Mouse (Mus musculus): ENCODE results near the gene Prkn. TPM values are rescaled to one million over a fixed set of nuclear protein-coding genes. Genes with fewer than 3 reads are reported as not detected.

Prkn gene
- polyA plus RNA-seq, 1 experiment from 2014 or later: 0.14 TPM

- no peak overlapping the region for H3K4me3 ChIP-seq (ENCODE audit: low read depth, low read length)
- no peak overlapping the region for H3K27ac ChIP-seq (ENCODE audit: low read depth, low read length)
- no peaks in the 10 kb centered on the region for H3K27me3 ChIP-seq (replicated peaks; ENCODE audit: control insufficient read depth, insufficient read depth, low read length)
- no peaks in the 10 kb centered on the region for H3K36me3 ChIP-seq (ENCODE audit: control insufficient read depth, insufficient read depth, low read length)
- H3K9ac ChIP-seq (ENCODE audit: low read depth, low read length): no peak overlapping the region
- DNase-seq (ENCODE audit: low spot score) (no peak), ATAC-seq (replicated peaks; ENCODE audit: low FRiP score) (no peak)
- WGBS: 80% methylated on average over 10 of the region's 10 CpGs
- H3K9me3 ChIP-seq (ENCODE audit: control insufficient read depth, low read length): no peaks in the 10 kb centered on the region
- no peak overlapping the region for H3K4me2 ChIP-seq
- H3K4me1 ChIP-seq (replicated peaks; ENCODE audit: control insufficient read depth, insufficient read depth, low read length): no peaks in the 10 kb centered on the region
These were observed 797.5 kb downstream of the Prkn start for GRCm38 (mm10) chr17:11637642-11638041.

GRCm38 (mm10) chr17:11638451-11638850, 798.3 kb downstream of the Prkn start:
- H3K9me3 ChIP-seq (ENCODE audit: control insufficient read depth, low read length): no peaks in the 10 kb centered on the region
- no peaks in the 10 kb centered on the region for H3K27me3 ChIP-seq (replicated peaks; ENCODE audit: control insufficient read depth, insufficient read depth, low read length)
- no peaks in the 10 kb centered on the region for H3K4me1 ChIP-seq (replicated peaks; ENCODE audit: control insufficient read depth, insufficient read depth, low read length)
- H3K4me3 ChIP-seq (ENCODE audit: low read depth, low read length): no peak overlapping the region
- H3K36me3 ChIP-seq (ENCODE audit: control insufficient read depth, insufficient read depth, low read length): no peaks in the 10 kb centered on the region
- no peak overlapping the region for H3K4me2 ChIP-seq
- ATAC-seq (replicated peaks; ENCODE audit: low FRiP score): no peak
- no peak overlapping the region for H3K27ac ChIP-seq (ENCODE audit: low read depth, low read length)
- no peak overlapping the region for H3K9ac ChIP-seq (ENCODE audit: low read depth, low read length)
- 80% methylated on average over 6 of the region's 6 CpGs for WGBS
- no peak for DNase-seq (ENCODE audit: low spot score)

- whole genome bisulfite sequencing: 80% methylated on average over 5 of the region's 5 CpGs
- Histone ChIP-seq H3K9ac (ENCODE audit: low read depth, low read length) (no peak overlapping the region), H3K4me1 (replicated peaks; ENCODE audit: control insufficient read depth, insufficient read depth, low read length) (no peaks in the 10 kb centered on the region)
These were observed 799.6 kb downstream of the Prkn start for GRCm38 (mm10) chr17:11639786-11640185.

GRCm38 (mm10) chr17:11642328-11642727, 802.1 kb downstream of the Prkn start:
- ATAC-seq (replicated peaks; ENCODE audit: low FRiP score) (no peak), DNase-seq (ENCODE audit: low spot score) (no peak)
- H3K4me2 ChIP-seq: no peak overlapping the region
- H3K4me1 ChIP-seq (replicated peaks; ENCODE audit: control insufficient read depth, insufficient read depth, low read length): no peaks in the 10 kb centered on the region
- WGBS: 73% methylated on average over 1 of the region's 1 CpGs
- no peak overlapping the region for H3K9ac ChIP-seq (ENCODE audit: low read depth, low read length)
- H3K4me3 ChIP-seq (ENCODE audit: low read depth, low read length): no peak overlapping the region
- no peaks in the 10 kb centered on the region for H3K27me3 ChIP-seq (replicated peaks; ENCODE audit: control insufficient read depth, insufficient read depth, low read length)
- no peaks in the 10 kb centered on the region for H3K9me3 ChIP-seq (ENCODE audit: control insufficient read depth, low read length)
- no peak overlapping the region for H3K27ac ChIP-seq (ENCODE audit: low read depth, low read length)
- no peaks in the 10 kb centered on the region for H3K36me3 ChIP-seq (ENCODE audit: control insufficient read depth, insufficient read depth, low read length)

More at GRCm38 (mm10) chr17:11639786-11640185, 799.6 kb downstream of the Prkn start:
- H3K36me3 ChIP-seq (ENCODE audit: control insufficient read depth, insufficient read depth, low read length): no peaks in the 10 kb centered on the region
- H3K4me3 ChIP-seq (ENCODE audit: low read depth, low read length): no peak overlapping the region
- no peaks in the 10 kb centered on the region for H3K27me3 ChIP-seq (replicated peaks; ENCODE audit: control insufficient read depth, insufficient read depth, low read length)
- ATAC-seq (replicated peaks; ENCODE audit: low FRiP score) (no peak), DNase-seq (ENCODE audit: low spot score) (no peak)
- no peaks in the 10 kb centered on the region for H3K9me3 ChIP-seq (ENCODE audit: control insufficient read depth, low read length)
- no peak overlapping the region for H3K4me2 ChIP-seq
- no peak overlapping the region for H3K27ac ChIP-seq (ENCODE audit: low read depth, low read length)

DNA sequence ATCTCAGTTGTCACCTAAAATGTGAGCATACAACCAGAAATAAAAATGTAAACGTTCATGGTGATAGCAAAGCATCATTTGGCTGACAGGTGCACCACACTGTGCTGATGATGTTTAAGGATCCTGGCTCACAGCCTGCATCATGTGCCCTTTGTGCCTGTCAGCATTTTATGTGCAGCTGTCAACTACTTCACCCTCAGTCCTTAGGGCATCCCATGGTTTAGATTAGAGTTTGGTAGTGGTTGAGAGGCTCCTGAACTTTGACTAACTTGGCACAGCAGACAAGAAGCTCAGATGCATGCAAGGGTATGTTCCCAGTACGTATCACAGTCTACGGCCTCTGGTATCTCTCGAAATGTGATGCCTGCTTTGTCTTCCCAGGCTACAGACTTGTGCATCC, 803.8 kb downstream of the Prkn start:
- ATAC-seq (replicated peaks; ENCODE audit: low FRiP score): no peak
- no peak overlapping the region for H3K4me2 ChIP-seq
- no peak for DNase-seq (ENCODE audit: low spot score)
- H3K4me3 ChIP-seq (ENCODE audit: low read depth, low read length): no peak overlapping the region
- no peak overlapping the region for H3K27ac ChIP-seq (ENCODE audit: low read depth, low read length)
- H3K27me3 ChIP-seq (replicated peaks; ENCODE audit: control insufficient read depth, insufficient read depth, low read length): no peaks in the 10 kb centered on the region
- 78% methylated on average over 4 of the region's 4 CpGs for WGBS
- no peaks in the 10 kb centered on the region for H3K4me1 ChIP-seq (replicated peaks; ENCODE audit: control insufficient read depth, insufficient read depth, low read length)
- no peak overlapping the region for H3K9ac ChIP-seq (ENCODE audit: low read depth, low read length)
- no peaks in the 10 kb centered on the region for H3K9me3 ChIP-seq (ENCODE audit: control insufficient read depth, low read length)
- no peaks in the 10 kb centered on the region for H3K36me3 ChIP-seq (ENCODE audit: control insufficient read depth, insufficient read depth, low read length)

- WGBS: 82% methylated on average over 3 of the region's 3 CpGs
- Histone ChIP-seq H3K27ac (ENCODE audit: low read depth, low read length) (no peak overlapping the region), H3K36me3 (ENCODE audit: control insufficient read depth, insufficient read depth, low read length) (no peaks in the 10 kb centered on the region), H3K9me3 (ENCODE audit: control insufficient read depth, low read length) (no peaks in the 10 kb centered on the region), H3K9ac (ENCODE audit: low read depth, low read length) (no peak overlapping the region), H3K4me3 (ENCODE audit: low read depth, low read length) (no peak overlapping the region), H3K4me2 (no peak overlapping the region), H3K27me3 (replicated peaks; ENCODE audit: control insufficient read depth, insufficient read depth, low read length) (no peaks in the 10 kb centered on the region), H3K4me1 (replicated peaks; ENCODE audit: control insufficient read depth, insufficient read depth, low read length) (no peaks in the 10 kb centered on the region)
- DNase-seq (ENCODE audit: low spot score) (no peak), ATAC-seq (replicated peaks; ENCODE audit: low FRiP score) (no peak)
These were observed 804.8 kb downstream of the Prkn start for GRCm38 (mm10) chr17:11644873-11645464.

- no peaks in the 10 kb centered on the region for H3K4me1 ChIP-seq (replicated peaks; ENCODE audit: control insufficient read depth, insufficient read depth, low read length)
- H3K9ac ChIP-seq (ENCODE audit: low read depth, low read length): no peak overlapping the region
- no peaks in the 10 kb centered on the region for H3K9me3 ChIP-seq (ENCODE audit: control insufficient read depth, low read length)
- no peaks in the 10 kb centered on the region for H3K36me3 ChIP-seq (ENCODE audit: control insufficient read depth, insufficient read depth, low read length)
- no peak overlapping the region for H3K27ac ChIP-seq (ENCODE audit: low read depth, low read length)
- DNase-seq (ENCODE audit: low spot score): no peak
- no peak overlapping the region for H3K4me2 ChIP-seq
- no peak overlapping the region for H3K4me3 ChIP-seq (ENCODE audit: low read depth, low read length)
- ATAC-seq (replicated peaks; ENCODE audit: low FRiP score): no peak
- no peaks in the 10 kb centered on the region for H3K27me3 ChIP-seq (replicated peaks; ENCODE audit: control insufficient read depth, insufficient read depth, low read length)
- WGBS: 72% methylated on average over 5 of the region's 5 CpGs
These were observed 816.2 kb downstream of the Prkn start for GRCm38 (mm10) chr17:11656397-11656796.

DNA sequence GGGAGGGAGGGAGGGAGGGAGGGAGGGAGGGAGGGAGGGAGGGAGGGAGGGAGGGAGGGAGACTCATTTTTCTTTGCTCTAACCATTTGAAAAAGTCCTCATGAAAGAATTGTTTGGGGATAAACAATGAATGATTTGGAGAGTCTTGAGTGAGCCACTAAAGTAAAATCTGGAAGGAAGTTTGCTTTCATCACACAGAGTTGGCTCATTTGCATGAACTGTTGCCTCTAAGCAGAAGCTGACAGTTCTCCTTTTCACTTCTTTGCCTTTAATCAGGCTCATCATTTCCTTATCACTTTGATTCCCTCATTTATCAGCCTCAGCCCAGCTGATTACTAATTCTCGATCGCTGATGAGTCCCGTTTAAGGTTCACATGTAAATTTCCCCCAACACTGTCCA, 816.7 kb downstream of the Prkn start:
- 64% methylated on average over 3 of the region's 3 CpGs for WGBS
- DNase-seq (ENCODE audit: low spot score): no peak
- Histone ChIP-seq H3K36me3 (ENCODE audit: control insufficient read depth, insufficient read depth, low read length) (no peaks in the 10 kb centered on the region), H3K4me3 (ENCODE audit: low read depth, low read length) (no peak overlapping the region), H3K4me2 (no peak overlapping the region), H3K27me3 (replicated peaks; ENCODE audit: control insufficient read depth, insufficient read depth, low read length) (no peaks in the 10 kb centered on the region), H3K9me3 (ENCODE audit: control insufficient read depth, low read length) (no peaks in the 10 kb centered on the region), H3K4me1 (replicated peaks; ENCODE audit: control insufficient read depth, insufficient read depth, low read length) (no peaks in the 10 kb centered on the region), H3K9ac (ENCODE audit: low read depth, low read length) (no peak overlapping the region), H3K27ac (ENCODE audit: low read depth, low read length) (no peak overlapping the region)
- no peak for ATAC-seq (replicated peaks; ENCODE audit: low FRiP score)

- ATAC-seq (replicated peaks; ENCODE audit: low FRiP score) (no peak), DNase-seq (ENCODE audit: low spot score) (no peak)
- Histone ChIP-seq H3K4me1 (replicated peaks; ENCODE audit: control insufficient read depth, insufficient read depth, low read length) (no peaks in the 10 kb centered on the region), H3K36me3 (ENCODE audit: control insufficient read depth, insufficient read depth, low read length) (no peaks in the 10 kb centered on the region), H3K27me3 (replicated peaks; ENCODE audit: control insufficient read depth, insufficient read depth, low read length) (no peaks in the 10 kb centered on the region; the same call in 1 of the 2 replicates), H3K4me3 (ENCODE audit: low read depth, low read length) (no peak overlapping the region), H3K9me3 (ENCODE audit: control insufficient read depth, low read length) (no peaks in the 10 kb centered on the region), H3K9ac (ENCODE audit: low read depth, low read length) (no peak overlapping the region), H3K27ac (ENCODE audit: low read depth, low read length) (no peak overlapping the region), H3K4me2 (no peak overlapping the region)
- WGBS: 76% methylated on average over 1 of the region's 1 CpGs
These were observed 821.7 kb downstream of the Prkn start for GRCm38 (mm10) chr17:11661898-11662297.
